Mouse (Mus musculus) liver, adult 2 months (tissue): ENCODE data around the gene Nans.

Experiments used
- CTCF ChIP-seq: fragments of 200-500 bp; IDR thresholded peaks from 2 replicates; pipeline ENCODE4 v1.5.1; 2011; ENCODE audit warnings: low read depth, low read length, control low read depth
- POLR2A ChIP-seq: fragments of 200-500 bp; IDR thresholded peaks from 2 replicates; pipeline ENCODE4 v1.6.1; 2011; ENCODE audit warnings: low read length, control low read depth; ENCODE audit not compliant: insufficient read depth; ENCODE audit errors: extremely low read depth

- TF ChIP-seq POLR2A, result no peak
- no peak for TF ChIP-seq CTCF
These were observed 4.0 kb downstream of the Nans start for GRCm38 (mm10) chr4:46493071-46493470.
